Mouse (Mus musculus): ENCODE measurements around the gene Gm10477. TPM values are rescaled to one million over a fixed set of nuclear protein-coding genes. Genes with fewer than 3 reads are reported as not detected.

The Gm10477 gene
- not detected in 2 replicates for polyA plus RNA-seq (2015; fragmentation: Nextera tagmentation; extraction: Ambion mirVana)

DNA sequence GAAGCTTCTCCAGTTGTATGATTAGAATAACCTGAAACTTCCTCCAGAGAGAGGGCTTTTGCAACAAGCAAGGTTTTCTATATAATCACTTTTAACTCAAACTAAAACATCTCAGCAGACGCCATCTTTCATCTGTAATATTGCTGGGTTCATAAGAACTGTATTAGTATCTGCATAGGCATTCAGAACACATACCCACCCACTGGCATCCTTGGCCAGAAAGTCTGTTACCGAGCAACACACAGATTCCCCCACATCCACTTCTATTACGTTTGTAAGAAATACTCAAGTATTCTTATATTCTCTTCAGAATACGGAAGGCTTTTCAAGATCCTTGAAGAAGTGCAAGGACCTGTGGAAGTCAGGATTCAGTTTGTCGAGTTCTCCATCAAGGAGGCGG, at the start of gene Gm10477:
TSS of gene Gm10477 (plus strand) at position 301 of the 400 bp plus-strand sequence.

DNA sequence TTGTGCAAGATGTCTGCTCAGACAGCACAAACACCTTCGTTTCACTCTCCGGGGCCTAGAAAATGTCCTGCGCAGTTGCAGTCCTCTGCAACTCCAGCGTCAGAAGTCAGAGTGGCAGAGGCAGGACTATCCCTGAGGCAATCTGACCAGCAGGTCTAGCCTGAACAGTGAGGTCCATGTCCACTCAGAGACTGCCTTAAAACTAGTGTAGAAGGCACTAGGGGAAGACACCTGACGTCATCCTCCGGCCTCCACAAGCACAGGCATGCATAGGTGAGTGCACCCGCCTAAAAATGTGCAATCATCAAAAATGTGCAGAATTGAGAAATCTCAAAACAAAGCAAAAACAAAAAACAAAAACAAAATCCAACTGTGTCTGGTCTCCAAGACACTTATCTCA, 25.0 kb downstream of the Gm10477 start, which contains the start of gene Gm648:
TSS of gene Gm648 (minus strand) at position 101 of the 400 bp plus-strand sequence.

Other genes with a start within 250 kb of the Gm10477 start
- gene Zfp449, start 178.3 kb upstream of the Gm10477 start, polyA plus RNA-seq (2015; fragmentation: Nextera tagmentation; extraction: Ambion mirVana), result 1.1 and 1.3 TPM in 2 replicates
- 0.35 and 0.57 TPM in 2 replicates for gene Smim10l2a, start 150.2 kb upstream of the Gm10477 start, polyA plus RNA-seq (2015; fragmentation: Nextera tagmentation; extraction: Ambion mirVana)
- 0.85 and 2.1 TPM in 2 replicates for gene Gm2174, start 76.8 kb upstream of the Gm10477 start, polyA plus RNA-seq (2015; fragmentation: Nextera tagmentation; extraction: Ambion mirVana)
- 39.0 and 39.4 TPM in 2 replicates for gene Ints6l, start 69.9 kb upstream of the Gm10477 start, polyA plus RNA-seq (2015; fragmentation: Nextera tagmentation; extraction: Ambion mirVana)
- not detected in 2 replicates for gene Gm648, start 24.9 kb downstream of the Gm10477 start, polyA plus RNA-seq (2015; fragmentation: Nextera tagmentation; extraction: Ambion mirVana)
- 6.2 and 6.5 TPM in 2 replicates for gene Mmgt1, start 73.3 kb downstream of the Gm10477 start, polyA plus RNA-seq (2015; fragmentation: Nextera tagmentation; extraction: Ambion mirVana)
- gene Slc9a6, start 85.0 kb downstream of the Gm10477 start, polyA plus RNA-seq (2015; fragmentation: Nextera tagmentation; extraction: Ambion mirVana), result 3.6 and 3.9 TPM in 2 replicates
- 26.7 and 28.9 TPM in 2 replicates for gene Fhl1, start 207.0 kb downstream of the Gm10477 start, polyA plus RNA-seq (2015; fragmentation: Nextera tagmentation; extraction: Ambion mirVana)